Mouse (Mus musculus) CD4-positive, CD25-positive, alpha-beta regulatory T cell, adult 4 months (primary cell): Measurements from ENCODE around the gene Aamp. TPM values are rescaled to one million over a fixed set of nuclear protein-coding genes. Genes with fewer than 3 reads are reported as not detected.
A peak's percentile ranks its signal among the peaks of the same experiment; 100 is the strongest.

Experiments used
- ATAC-seq: one replicate; pipeline ENCODE4 v1.8.0; 2017
- polyA plus RNA-seq, 2 experiments: library from polyadenylated mRNA; unstranded; fragments of 100-300 nt; shearing (Covaris generic); gene quantifications; one replicate each; pipeline ENCODE4 v1.2.1; 2017

Aamp gene
- polyA plus RNA-seq, 2 experiments from 2014 or later: 205 to 288 TPM

DNA sequence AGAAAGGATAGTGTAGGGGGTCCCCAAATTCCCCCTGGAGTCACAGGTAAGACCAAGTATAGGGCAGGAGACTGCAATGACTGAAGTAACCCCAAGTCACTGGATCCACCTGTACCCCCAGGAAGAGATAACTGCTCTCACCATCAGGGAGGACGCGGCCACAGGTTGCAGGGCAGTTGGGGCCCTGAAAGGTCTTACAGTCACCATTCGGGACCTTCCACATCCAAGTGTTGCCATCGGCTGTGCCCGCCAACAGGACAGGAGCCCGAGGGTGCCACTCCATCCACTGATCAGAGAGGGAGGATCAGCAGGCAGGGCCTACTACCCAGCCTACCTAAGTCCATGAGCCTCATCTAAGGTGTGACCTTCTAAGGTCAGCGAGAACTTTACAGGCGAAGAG lies 2.7 kb downstream of the Aamp start:
- ATAC-seq: no peak

- no peak for ATAC-seq
These were observed 3.2 kb downstream of the Aamp start for GRCm38 (mm10) chr1:74281372-74281771.

GRCm38 (mm10) chr1:74280591-74281325 lies 3.8 kb downstream of the Aamp start:
- no peak for ATAC-seq

GRCm38 (mm10) chr1:74278988-74279387 lies 5.5 kb downstream of the Aamp start:
- ATAC-seq: no peak

GRCm38 (mm10) chr1:74278538-74278937 lies 6.0 kb downstream of the Aamp start, which contains the start of gene Gpbar1:
Gene Gpbar1, plus strand, starts transcription at chr1:74278550.
- ATAC-seq: no peak

DNA sequence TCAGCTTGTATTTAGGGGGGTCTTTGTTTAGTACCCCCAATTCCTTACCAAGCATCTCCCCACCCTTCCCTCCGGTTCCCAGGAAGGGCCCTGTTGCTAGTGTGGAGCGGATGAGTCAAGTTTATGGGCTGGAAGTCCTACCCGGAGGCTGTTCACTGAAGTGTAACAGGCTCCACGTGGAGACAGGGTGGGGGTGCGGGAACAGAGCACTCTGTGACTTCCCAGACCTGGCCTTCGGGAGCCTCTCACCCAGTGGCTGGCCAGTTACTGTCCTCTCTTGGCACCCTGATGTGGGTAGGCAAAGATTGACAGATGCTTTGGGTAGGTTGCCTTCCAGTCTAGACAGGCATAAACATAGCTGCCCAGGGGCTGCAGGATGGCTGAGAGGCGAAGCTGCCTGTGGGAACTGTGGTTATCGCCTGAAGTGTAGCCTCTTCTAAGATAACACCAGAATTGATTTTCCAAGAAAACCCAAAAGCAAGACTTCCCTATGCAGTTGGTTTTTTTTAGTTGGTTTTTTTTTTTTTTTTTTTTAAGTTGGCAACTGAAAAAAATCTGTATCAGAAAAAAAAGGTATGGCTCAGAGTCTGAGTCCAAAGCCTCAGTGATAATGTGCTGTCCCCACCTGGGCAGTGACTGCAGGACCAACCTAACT lies 6.5 kb downstream of the Aamp start:
- ATAC-seq: no peak

GRCm38 (mm10) chr1:74277041-74277440 lies 7.5 kb downstream of the Aamp start:
- ATAC-seq: no peak

- no peak for ATAC-seq
These were observed 9.5 kb downstream of the Aamp start for GRCm38 (mm10) chr1:74275015-74275414.

DNA sequence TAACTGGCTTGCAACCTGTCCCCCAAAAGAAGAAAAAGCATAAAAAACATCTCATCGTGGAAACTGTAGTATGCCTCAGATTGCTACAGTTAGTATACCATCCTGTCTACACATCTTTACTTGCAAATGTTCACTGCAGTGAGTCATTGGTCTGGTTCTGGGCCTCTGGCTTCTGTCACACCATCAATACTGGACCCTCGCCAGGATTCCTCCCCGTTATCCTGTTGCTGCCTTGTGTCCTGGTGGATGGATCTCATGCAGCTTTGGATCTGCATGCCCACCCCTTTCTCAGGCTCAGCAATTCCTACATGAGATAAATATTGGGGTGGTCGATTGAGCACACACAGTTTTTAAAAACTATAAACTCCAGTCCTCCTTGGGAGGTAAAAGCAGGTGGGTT lies 12.9 kb downstream of the Aamp start:
- ATAC-seq: no peak

DNA sequence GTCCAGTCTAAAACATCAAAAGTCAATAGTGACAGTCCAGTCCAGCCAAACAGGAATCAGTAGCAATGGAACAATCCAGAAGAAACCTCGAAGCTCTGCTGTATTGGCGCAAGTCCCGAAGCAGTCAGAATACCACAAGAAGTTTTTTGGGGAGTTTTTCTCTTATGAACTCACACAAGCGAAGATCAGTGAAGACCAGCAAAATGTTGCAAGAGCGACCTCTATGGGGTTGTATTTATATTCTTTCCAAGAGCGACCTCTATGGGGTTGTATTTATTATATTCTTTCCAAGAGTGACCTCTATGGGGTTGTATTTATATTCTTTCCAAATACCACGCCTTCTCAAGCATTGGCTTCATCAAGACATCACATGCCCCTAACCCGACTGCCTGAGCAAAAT lies 15.8 kb downstream of the Aamp start:
- ATAC-seq: peak; percentile 58

DNA sequence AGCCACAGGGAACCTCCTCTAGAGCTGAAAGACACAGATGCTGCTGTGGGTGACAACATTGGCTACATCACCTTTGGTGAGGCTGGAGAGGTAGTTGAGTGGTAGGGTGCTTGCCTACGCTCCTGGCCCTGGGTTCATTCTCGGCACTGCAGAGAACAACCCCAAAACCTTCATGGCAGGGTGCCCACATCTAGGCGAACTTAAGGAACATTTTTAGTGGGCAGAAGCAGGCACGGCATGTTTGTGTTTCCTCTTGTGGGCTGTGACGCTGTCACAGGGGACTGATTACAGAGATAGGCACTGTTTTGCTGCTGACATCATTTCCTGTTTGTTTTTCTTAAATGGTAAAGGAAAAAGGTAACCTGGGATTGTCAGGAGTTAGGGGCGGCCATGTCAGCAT lies 22.0 kb downstream of the Aamp start:
- ATAC-seq: peak; percentile 82

DNA sequence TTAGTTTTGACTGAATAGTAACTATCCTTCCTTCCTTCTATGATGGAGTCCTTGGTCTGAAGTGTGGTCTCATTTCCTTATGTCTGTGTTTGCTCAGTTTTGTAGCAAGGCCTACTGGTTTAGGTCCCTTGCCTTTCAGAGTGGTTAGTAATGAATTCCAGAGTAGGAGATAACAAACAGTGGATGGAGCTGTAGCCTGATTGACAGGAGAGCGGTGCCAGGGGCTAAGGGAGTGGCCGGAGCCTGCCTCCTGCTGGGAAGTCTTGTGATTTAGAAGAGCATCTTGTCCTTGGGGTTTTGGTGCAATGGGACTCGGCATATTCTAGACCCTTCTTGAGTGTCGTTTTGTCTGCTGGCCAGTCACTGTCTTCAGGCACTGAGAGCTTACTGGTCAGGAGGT lies 27.8 kb downstream of the Aamp start:
- no peak for ATAC-seq

- no peak for ATAC-seq
These were observed 28.7 kb downstream of the Aamp start for GRCm38 (mm10) chr1:74255704-74256345.

DNA sequence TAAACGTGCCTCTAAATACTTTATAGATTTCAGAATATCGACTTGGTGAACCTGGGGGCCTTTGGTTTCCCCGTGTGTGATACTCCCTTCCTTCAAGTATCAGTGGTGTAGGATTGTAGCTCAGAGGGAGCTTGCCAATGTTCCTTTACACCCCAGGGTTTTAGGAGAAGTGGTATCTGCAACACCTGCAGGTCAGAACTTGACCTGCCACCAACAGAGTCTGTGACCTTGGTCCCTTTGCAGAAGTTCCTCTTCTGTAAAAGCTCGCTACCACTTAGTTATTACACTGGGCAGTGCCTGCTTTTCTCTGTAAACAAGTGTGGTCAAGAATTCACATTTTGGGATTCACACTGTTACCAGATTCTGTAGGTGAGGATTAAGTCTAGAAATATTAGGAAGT lies 34.4 kb downstream of the Aamp start:
- no peak for ATAC-seq

DNA sequence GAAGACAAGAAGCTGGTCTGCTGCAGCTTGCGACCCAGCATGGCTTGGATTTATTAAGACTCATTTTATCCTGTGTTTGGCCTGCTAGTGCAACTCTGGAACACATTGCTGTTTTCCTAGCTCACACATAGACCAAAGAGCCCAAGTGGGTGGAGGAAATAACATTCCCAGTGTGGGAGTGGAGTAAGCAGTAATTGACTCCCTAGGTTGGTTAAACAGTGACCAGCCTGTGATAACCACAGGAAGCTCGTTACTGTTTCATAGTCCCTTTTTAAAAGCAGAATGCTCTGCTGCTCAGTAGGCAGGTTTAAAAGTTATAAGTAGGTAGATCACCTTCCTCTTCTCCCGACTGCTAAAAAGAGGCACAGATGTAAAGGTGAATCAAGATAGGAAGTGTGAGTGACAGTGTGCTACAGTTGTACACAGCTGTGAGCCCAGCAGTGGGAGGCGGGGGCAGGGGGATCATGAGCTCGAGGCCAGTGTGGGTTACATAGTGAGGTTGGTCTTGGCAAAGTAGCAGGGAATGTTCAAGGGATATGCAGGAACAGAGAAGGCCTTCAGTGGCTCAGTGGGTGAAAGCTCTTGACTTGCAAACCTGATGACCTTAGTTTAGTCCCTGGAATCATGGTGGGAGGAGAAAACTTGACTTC lies 35.1 kb downstream of the Aamp start:
- ATAC-seq: no peak

GRCm38 (mm10) chr1:74248799-74249198 lies 35.7 kb downstream of the Aamp start:
- peak; percentile 99 for ATAC-seq

GRCm38 (mm10) chr1:74245525-74245924 lies 39.0 kb downstream of the Aamp start:
- ATAC-seq: no peak

- ATAC-seq: no peak
These were observed 43.7 kb downstream of the Aamp start for GRCm38 (mm10) chr1:74240832-74241231.

DNA sequence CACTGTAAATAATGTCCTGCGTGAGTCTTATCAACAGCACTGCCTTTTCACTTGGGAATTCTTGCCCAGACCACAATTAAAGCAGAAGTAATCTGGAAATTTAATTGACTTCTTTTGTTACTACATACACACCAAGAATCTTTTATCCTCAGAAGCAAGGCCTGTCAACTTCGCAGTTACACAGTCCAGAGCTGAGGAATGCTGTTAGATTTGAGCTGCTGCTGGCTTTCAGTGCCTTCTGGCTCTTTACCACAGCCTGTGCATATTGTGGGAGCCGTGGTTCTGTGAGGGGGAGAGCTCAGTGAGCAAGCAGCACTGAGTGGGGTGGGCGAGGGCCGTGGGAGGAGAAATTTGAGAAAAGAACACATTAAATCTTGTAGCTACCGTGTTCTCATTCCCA lies 44.2 kb downstream of the Aamp start:
- no peak for ATAC-seq

- ATAC-seq: no peak
These were observed 44.9 kb downstream of the Aamp start for GRCm38 (mm10) chr1:74239618-74240017.

GRCm38 (mm10) chr1:74239162-74239561 lies 45.4 kb downstream of the Aamp start:
- peak; percentile 40 for ATAC-seq

GRCm38 (mm10) chr1:74238136-74238535 lies 46.4 kb downstream of the Aamp start:
- ATAC-seq: no peak

DNA sequence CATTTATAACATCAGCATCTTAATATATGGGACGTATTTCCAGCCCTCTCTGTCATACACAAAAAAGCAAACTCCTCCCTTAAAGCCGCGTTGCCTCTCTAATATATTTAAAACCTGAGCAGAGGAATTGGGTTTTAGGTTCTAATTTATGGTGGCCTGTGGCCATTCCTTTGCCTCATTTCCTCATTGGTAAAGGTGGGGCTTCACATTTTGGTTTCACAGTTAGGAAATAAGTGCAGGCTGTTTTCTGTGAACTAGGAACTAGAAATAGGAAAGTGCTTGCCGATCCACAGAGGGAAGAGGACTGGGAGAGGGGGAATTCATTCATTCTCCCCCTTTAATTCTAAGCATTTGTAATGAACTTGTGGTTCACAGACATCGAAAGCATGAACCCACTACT lies 46.9 kb downstream of the Aamp start:
- ATAC-seq: no peak
